Mouse (Mus musculus): ENCODE measurements around the gene Xirp1. TPM values are rescaled to one million over a fixed set of nuclear protein-coding genes. Genes with fewer than 3 reads are reported as not detected.
A peak's percentile ranks its signal among the peaks of the same experiment; 100 is the strongest.

Xirp1 gene
- total RNA-seq, 2 experiments from 2014 or later = 101 to 111 TPM

DNA sequence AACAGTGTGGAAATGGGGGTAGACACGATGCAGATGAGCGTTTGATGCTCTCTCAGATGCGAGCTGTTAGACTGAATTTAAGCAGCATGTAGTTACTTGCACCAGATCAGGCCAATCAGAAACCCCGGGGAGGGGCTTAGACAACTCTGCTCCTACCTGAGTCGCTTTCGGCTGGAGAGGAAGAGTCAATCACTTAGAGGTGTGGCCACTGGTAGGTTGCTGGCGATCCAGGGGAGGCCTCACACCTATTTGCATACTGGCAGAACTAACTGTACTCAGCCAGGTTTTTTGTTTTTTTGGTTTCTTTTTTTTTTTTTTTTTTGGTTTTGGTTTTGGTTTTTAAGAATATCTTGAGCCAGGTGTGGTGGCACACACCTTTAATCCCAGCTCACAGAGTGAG is 35.1 kb downstream of the Xirp1 start:
- no peak for DNase-seq (ENCODE audit: low spot score in 2 of 2)

DNA sequence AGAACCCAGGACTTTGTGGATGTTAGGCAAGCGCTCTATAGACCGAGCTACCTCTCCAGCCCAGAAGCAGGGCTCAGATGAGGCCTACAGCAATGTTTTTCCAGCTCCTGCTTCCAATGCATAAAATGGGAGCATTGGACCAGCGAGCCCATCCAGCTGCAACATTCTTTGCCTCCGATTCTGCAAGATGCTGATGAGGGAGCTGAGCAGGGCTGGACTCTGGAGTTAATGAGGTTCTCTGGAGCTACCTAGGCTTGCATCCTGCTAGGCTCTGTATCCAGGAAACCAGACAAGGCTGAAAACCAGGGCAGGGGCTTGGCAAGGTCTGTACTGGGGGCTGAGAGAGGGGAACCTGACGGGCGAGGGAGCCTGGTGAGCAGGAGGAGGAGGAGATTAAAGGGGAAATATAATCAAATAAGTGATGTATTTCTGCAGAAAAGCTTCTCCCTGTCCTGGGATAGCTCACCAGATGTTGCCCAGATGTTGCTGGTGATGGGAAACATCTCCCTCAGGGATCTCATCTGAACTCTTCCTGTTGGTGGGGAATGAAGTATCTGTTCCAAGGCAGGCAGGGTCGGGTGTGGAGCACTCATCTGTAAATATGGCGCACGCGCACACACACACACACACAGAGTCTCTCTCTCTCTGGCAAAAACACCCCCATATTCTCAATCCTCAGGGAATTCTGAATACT is 37.4 kb downstream of the Xirp1 start:
- DNase-seq (ENCODE audit: low spot score in 2 of 2) = no peak

DNA sequence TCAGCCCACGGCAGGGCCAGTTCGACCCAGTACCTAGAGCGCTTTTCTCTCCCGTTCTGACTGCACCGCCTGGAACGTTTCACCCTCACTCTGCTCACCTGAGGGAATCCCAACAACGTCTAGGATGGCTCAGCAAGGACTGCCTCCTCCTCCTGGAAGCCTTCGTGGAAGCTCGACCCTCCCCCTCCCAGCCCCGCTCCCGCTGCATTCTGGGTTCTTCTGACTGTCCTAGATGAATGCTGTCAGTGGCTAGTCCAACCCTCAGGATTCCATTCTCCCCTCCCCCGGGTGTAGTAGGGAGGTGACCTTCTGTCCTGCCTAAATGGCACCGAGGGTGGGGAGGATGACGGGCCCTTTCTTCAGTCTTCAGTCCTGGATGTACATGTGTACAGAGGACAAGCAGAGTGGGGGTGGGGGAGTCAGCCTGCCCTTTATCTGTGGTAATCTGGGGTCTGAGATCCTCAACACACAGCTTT is 38.8 kb downstream of the Xirp1 start, which contains the start of gene Csrnp1:
Csrnp1 (minus strand) TSS at position 123 of the 476 bp plus-strand sequence.
- DNase-seq (ENCODE audit: low spot score in 2 of 2) = no peak

DNA sequence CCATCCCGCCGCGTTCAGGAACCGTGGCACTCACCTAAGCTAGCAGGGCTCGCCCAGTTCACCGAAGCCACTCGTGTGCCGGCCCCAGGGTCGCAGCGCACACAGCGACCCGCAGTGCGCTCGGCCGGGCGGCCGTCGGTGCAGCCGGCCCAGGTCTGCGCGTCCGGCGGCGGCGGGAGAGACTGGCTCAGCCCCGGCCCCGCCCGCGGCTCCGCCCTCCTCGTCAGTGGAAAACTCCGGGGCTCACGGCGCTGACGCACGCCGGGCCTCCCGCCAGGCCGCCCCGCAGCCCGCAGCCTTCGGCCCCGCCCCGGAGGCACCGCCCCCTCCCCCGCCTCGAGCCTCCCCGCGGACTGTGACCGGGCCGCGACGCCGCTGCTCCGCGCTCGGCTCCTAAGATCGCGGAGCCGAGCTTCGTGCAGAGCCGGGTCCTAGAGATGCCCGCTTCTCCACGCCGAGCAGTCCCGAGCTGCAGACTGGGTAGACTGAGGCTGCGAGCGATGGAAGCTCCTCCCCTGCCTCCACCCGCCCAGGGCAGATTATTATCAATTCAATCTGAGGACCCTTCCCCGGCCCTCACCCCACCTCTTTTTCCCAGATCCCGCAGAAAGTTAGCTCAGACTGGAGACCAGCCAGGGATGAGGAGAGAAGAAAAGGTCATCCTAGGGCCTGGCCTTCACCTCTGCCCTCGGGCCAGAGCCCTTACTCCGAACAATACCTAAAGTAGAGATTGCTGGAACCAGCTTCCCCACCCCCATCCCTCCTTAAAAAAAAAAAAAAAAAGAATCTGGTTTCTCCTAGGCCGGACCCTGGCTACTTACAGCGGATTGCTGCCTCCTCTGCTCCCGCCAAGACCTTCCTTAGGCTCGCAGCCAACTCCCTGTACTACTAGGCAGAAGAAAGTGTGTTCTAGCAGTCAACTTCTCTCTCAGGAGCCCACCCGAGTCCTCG is 39.5 kb downstream of the Xirp1 start:
- peak; percentile 86 to 90 for DNase-seq (ENCODE audit: low spot score in 2 of 2)

DNA sequence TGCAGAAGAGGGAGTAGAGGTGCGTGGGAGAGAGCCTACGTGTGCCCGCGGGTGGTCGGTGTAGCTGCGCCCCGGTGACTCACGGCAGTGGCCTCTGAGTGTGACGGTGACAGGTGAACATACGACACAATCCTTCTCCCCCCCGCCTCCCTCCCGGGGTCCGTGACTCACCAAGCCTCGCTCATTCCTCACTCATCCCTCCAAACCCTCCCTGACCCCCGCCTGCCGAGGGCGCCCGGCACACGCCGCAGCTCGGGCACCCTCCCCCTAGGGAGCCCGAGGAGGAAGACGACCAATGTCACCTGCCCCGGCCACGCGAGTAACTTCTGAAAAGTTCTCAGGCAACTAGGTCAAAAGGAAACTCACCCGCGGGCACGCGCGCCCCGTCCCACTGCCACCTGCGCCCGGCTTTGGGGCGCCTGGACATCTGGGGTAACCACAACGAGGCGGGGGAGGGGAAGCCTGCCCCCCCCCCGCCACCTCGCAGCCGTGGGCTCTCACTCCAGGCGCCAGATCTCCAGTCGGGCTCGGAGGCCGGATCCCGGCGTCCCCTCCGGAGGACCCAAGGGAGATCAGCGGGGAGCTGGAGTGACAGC is 40.3 kb downstream of the Xirp1 start:
- DNase-seq (ENCODE audit: low spot score in 2 of 2) = no peak

DNA sequence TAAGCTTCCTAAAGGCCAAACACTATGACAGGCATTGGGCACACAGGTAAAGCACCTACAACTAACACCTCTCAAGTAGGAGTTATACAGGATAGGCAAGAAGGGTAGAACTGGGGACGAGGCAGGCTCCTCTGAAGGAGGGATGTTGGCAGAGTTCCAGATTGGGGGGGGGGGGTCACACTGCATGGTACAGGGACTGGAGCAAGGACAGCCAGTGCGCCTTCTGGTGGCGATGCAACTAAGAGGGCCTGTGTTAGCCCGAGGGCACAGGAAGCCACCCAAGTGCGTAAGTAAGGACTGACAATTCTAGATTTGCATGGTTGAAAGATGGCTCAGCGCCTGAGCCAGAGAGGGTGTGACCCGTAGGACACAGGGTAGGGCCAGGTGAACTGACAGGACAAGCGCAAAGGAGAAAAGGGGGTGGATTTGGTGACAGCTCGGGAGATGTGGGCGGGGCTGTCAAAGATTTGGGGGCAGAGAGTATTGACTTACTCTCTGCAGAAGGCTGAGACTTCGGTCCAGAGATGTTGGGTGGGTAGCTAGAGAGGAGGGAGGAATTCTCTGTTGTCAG is 41.1 kb downstream of the Xirp1 start:
- no peak for DNase-seq (ENCODE audit: low spot score in 2 of 2)

DNA sequence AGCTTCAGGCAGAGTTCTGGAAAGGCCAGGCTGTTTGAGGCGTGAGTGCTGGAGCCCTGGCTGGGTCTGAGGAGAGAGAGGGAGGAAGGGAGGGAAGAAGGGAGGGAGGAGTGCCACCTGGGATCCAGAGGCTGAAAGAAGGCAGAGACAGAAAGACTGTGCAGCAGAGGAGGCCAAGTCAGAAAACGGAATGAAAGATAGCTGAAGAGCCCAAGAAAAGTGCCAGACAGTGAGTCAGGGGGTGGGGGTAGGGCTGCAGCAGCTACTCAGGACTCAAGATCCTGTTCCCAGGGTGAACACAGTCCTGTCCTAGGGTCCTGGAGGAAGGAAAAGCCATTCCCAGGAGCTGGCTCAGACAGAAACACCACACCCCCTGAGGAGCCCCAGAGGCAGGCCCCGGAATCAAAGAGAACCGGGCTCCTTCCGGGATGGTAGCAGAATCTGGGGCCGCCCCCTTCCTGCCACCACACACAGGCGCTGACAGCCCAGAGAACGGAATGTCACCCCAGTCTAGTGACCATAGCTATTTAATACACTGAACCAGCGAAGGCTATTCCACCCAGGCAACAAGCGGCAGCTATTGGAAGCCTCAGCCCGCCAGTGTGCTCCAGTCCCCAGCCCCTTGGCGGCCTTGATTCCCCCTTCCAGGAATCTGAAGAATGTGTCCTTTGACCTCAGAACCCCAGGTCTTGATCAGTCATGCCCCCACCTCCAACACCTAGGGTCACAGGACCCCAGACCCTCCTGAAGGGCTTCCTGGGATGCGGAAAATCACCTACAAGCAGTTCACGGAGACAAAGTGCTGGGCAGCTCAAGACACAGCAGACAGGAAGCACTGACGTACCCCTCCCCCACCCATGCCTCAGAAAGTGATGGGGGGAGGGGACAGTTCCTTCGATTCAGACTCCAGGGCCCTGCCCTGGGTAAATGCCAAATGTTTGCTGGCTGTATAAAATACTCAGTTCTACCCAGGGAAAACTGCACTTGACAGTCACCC is 41.9 kb downstream of the Xirp1 start:
- peak in 1 of 2 experiments; percentile 64 for DNase-seq (ENCODE audit: low spot score in 2 of 2)

DNA sequence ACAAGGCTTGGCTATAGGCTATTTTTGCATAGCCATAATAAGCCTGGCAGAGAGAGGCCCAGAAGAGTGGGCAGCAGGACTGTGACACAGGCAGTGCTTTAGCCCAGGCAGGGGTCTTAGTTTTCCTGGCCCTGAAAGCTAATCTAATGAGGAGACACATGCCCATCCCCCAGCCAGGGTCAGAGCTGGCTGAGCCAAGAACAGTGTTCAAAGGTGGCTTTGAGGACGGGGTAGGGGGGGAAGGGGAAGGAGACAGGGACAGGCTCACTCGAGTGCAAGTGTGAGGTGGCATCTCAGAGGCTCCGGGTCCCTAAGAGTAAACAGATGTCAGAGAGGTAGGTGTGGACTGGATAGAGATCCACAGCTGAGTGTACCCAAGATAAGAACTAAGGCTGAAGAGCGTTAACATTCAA is 42.6 kb downstream of the Xirp1 start:
- DNase-seq (ENCODE audit: low spot score in 2 of 2) = no peak

DNA sequence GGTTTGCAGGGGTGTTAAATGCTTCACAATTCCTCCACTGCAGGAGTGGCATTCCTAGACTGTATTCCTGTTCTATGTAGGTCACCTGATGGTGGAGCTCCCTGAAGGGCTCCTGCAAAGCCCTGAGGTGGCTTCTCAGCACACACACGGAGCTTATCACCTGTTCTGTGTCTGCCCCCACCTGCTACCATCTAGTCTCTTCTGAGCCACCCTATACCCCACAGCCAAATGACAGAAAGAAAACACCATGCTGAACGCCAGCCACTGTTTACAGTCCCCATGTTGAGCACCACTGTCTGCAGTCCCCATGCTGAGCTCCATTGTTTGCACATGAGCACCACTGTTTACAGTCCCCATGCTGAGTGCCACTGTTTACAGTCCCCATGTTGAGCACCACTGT is 43.6 kb downstream of the Xirp1 start:
- DNase-seq (ENCODE audit: low spot score in 2 of 2) = no peak

DNA sequence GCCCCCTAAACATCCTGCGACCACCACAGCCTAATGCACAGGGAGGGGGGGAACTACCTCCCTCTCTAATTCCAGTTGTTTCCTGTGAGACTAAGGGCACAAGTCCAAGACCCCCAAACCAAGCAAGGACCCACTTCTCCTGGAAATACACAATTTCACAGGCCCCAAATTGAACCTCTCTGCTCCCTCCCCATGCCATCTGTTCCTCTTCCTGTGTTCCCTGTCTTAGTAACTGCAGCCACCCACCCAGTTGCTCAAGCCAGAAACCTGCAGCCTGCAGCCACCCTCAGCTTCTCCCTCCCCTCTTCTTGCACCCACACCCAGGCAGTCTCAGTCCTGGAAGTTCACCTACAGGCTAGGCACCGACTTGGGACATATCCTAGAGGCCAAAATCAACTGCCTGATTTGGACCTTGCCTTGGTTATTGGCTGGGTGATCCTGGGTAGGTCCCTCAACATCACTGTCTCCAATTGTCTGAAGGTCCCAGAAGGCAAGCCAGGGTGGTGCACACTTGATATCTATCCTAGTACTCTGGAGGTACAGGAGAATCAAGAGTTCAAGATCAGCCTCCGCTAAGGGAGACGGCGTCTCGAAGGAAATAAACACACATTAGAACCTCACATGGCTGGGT is 44.5 kb downstream of the Xirp1 start:
- DNase-seq (ENCODE audit: low spot score in 2 of 2) = no peak

DNA sequence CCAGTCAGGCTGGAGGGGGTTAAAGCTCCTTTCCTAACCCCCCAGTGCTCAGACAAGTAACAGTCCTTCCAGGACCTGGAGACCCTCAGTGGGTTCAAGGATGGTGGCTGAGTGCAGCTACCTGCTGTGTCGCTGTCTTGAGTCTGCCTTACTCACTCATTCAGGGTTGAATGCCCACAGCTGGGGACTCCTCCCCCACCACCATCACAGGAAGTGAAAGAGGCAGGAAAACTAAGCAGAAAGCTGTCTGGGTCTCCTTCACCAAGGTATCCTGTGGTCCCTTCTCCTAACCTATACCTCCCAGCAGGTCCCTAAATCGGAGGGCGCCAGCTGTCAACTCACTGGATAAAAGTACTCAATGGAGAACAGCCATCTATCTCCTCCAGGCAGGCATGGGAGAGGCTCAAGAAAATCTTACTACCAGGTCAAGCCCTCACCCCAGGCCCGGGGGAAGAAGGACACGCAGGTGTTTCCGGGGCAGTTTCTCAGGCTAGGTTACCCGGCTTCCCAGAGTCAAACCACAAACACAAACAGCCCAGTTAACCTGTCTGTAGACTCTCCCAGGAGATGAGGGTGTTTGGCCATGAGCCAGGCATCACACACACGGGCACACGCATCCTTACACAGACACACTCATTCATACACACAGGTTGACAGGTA is 45.1 kb downstream of the Xirp1 start:
- DNase-seq (ENCODE audit: low spot score in 2 of 2) = no peak

DNA sequence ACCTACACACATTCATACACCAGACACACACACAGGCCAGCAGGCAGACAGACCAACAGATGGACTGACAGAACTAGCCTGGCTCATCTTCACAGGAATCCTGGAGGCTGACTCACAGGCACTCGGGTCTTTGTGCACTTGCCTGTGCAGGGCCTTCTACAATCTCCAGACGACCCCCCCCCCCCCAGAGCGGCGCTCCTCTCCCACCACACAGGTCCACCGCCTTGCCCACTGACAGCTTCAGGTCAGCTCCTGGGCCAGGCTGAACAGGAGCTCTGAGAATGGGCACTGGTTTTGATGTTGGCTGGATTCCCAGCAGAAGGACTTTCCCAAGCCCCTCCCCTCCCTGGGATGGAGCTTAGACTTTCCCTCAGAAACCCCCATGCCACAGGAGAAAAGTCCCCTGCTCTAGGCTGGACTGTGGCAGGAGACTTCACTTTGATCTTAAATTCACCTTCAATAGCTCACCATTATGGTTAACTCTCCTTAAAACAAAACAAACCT is 45.8 kb downstream of the Xirp1 start:
- no peak for DNase-seq (ENCODE audit: low spot score in 2 of 2)

DNA sequence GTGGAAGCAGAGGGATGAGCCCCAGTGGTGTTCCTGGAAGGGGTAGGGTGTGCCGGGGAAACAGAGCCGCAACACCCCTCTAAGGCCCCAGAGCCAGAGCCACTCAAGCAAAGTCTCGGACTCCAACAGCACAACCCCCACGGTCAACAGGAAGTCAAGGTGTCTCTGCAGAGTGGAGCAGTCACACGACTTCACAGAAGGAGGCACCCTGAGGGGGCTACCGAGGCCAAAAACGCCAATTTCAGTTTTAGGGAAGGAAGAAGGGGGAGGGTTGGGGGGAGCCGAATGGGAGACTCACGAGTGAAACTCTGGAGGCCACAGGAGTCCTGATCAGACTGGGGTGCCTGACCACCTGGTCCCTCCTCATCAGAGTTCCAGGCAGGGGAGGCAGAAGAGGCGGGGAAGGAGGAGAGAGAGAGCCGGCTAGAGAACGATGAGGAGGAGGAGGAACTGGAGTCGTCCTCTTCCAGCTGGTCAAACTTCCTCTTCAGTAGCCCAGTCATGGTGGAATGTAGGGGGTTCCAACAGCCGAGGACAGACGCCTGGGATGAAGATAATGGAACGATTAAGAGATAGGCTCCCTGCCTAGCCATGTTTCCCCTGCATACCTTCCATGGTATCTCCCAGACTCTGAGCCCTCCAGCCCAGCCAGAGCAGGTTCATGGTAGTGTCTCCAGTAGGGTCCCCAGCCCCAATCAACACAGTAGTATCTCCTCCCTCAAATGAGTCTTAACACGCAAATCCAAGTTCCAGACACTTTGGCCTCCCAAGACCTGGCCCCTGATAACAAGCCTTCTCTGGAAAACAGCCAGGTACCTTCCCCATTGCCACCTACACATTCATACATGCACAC is 46.5 kb downstream of the Xirp1 start:
- no peak for DNase-seq (ENCODE audit: low spot score in 2 of 2)

DNA sequence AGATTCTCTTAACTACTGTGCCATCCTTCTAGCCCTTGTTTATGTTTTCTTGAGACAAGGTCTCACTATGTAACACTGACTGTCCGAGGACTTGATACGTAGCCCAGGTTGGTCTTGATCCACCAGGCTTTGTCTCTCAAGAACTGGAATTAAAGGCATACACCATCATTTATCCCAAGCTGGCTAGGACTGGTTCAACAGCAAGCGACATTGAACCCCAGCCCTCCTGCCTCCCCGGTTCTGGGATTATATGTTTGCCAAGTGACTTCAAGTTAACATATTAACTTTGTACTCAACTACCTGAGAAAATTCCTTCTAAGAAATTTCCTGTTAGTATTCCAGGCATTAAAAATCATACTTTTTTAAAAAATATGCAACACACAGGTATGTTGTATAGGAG is 48.1 kb downstream of the Xirp1 start:
- DNase-seq (ENCODE audit: low spot score in 2 of 2) = no peak

DNA sequence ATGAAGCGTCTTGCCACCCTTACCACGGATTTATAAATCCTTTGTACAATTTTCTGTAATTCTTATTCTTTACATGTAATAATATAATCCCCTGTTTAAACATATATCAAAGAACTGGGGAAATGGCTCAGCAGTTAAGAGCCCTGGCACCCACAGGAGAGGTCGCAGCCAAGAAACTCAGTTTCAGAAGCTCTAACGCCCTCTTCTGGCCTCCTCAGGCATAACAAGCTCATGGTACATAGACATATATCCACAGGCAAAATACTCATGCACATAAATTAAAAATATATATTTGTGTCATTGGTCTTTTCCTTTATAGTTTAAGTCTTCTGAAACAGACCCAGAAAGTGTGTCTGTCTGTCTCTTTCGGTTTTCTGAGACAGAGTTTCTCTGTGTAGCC is 48.8 kb downstream of the Xirp1 start:
- DNase-seq (ENCODE audit: low spot score in 2 of 2) = no peak

DNA sequence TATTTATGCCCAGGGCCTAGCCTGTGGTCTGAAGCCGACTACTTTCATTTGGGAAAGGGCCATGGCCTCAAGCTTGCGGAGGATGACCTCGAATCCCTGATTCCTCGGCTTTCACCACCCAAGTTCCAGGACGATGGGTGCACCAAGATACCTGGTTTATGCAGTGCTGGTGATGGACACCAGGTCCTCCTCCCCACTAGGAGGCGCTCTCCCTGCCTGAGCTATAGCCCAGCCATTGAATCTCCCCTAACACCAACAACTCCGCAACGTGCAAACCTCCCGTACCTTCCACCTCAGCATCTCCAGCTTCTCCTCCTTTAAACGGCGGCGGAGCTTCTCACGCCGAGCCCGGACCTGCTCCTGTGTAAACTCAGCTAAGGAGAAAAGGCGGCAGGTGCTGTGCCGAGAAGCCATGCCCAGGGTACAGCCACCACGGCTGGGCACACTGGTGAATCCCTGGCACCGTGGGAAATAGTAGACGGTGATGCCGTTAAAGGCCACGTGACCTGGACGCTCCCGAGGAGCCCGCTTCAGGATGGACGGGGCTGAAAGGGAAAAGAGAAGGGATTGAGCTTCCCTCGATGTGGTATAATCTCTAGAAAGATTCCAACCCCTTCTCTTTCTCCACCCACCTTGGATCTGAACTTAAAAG is 49.4 kb downstream of the Xirp1 start:
- no peak for DNase-seq (ENCODE audit: low spot score in 2 of 2)

DNA sequence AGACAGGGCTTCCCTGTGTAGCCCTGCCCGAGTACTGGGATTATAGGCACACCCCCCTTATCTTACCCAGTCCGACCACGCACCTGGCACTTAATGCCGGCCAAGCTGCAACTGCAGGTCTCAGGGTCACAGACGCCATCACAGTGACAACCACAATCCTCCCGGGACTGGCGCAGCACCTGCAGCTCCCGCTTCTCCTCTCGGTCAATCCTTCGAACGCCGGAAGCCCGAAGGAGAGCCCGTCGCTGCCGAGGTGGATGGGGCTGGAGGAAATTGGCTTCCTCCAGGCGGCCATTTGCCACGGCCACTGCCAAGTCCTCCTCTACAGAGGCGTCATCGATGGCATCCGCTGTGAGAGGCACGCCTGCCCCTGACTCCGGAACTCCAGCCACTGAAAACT is 50.1 kb downstream of the Xirp1 start:
- no peak for DNase-seq (ENCODE audit: low spot score in 2 of 2)

DNA sequence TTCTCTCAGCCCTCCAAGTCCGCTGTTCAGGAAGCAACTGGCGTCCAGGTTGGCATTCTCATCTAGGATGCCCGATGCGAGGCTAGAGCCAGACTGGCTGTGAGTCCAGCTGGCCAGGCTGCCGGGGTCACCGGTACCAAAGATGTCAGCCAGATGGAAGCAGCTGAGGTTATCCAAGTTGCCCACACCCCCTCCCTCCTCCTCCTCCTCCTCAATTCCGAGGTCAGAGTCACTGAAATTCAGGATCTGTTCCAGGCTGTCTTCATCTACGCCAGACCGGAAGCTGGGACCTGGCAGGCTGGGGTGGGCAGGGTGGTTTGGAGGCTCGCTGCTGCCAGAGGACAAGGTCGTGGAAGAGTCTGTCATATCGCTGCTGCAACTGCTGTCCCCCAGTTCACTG is 50.8 kb downstream of the Xirp1 start:
- no peak for DNase-seq (ENCODE audit: low spot score in 2 of 2)

Data from gastrocnemius, postnatal 4 days (tissue).